In the genomic region with DNA sequence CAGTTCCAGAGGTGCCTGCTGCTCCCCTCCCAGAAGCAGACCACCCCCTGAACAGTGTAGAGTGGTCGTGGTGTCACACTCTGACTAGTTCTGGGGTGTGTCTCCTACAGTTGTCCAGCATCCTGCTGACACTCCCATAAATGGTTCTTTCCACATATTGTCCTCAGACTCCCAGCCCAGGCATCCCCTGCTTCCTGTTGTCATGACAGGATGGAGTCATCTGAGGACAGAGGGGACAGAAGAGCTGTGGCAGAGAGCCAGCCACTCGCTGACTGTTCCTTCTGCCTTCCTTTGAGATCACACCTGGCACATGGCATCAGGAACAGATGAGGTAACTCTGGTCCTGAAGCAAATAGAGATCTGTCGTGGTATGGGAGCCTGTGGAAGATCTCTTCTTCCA, we compare ENCODE assay signal across 12 mouse cellular contexts. TPM values are rescaled to one million over a fixed set of nuclear protein-coding genes. Genes with fewer than 3 reads are reported as not detected.
DNase-seq lines count a peak whose midpoint lies in the region; TF ChIP-seq lines count a peak whose summit lies in the region.
"Had no signal": no experiment of that assay in that cellular context is flagged by ENCODE, and none has a peak within 500 bp of the region (broad histone marks: within the 10 kb centered on the region; RNA-seq: fewer than 3 reads in every experiment).

No protein-coding gene starts in this region.

- H3K4me3 ChIP-seq in left cerebral cortex, adult 2 months = no peak overlapping the region
- H3K4me3 ChIP-seq: erythroblast, embryonic 14.5 days; limb, embryonic 12.5 days; lung, embryonic 15.5 days had no signal

- TF ChIP-seq CTCF in left cerebral cortex, adult 2 months (IDR thresholded peaks at IDR 0.05) = no peak

- peak; percentile 45 for DNase-seq in adrenal gland, adult 2 months
- DNase-seq in adrenal gland, postnatal 4 days (ENCODE audit: low spot score in 2 of 2) = no peak
- DNase-seq in left cerebral cortex, postnatal 4 days = peak; percentile 24
- no peak for DNase-seq in left cerebral cortex, adult 2 months (ENCODE audit: extremely low spot score in 1 of 2, low spot score in 2 of 2)
- peak; percentile 84 for DNase-seq in kidney, postnatal 14 days
- DNase-seq in lung, postnatal 4 days = peak; percentile 70 to 83
- no peak for DNase-seq in cerebellum, adult 9-10 months
- DNase-seq in frontal cortex, postnatal 25 days (ENCODE audit: low spot score in 2 of 2) = no peak
- DNase-seq: embryo, embryonic 11 days had no signal

- intact Hi-C loops in left cerebral cortex, postnatal 4 days (cut with DNase I) = no loop called here
- intact Hi-C loops in left cerebral cortex, adult 2 months (cut with DNase I) = no loop called here

- H3K27ac ChIP-seq in left cerebral cortex, adult 2 months = no peak overlapping the region
- H3K27ac ChIP-seq: limb, embryonic 12.5 days; lung, embryonic 15.5 days had no signal

RNA-seq across cellular contexts. Expression of a gene that starts 3.6 kb away (rescaled TPM):
- total RNA-seq in adrenal gland, adult 2 months (2021) = 10 to 100 TPM; 76.1 to 87.7 TPM
- 25.8 and 28.5 TPM in 2 replicates for polyA plus RNA-seq in adrenal gland, adult 2 months (2012; rRNA removed)
- 10 to 100 TPM; 91.2 to 96.9 TPM for total RNA-seq in adrenal gland, postnatal 4 days (2021)
- total RNA-seq in left cerebral cortex, postnatal 4 days (2021) = 100 to 1,000 TPM; 100 to 117 TPM
- 100 to 1,000 TPM; 108 to 132 TPM for total RNA-seq in left cerebral cortex, adult 2 months (2021)

Comparison
In these comparisons a context has a peak if more than half of its experiments do, and no peak if none do; other contexts are left out.
1. DNase-seq: peak in adrenal gland, adult 2 months (single experiment), left cerebral cortex, postnatal 4 days (single experiment), kidney, postnatal 14 days (single experiment) and lung, postnatal 4 days (2 of 2); none in adrenal gland, postnatal 4 days (0 of 2), left cerebral cortex, adult 2 months (0 of 2), cerebellum, adult 9-10 months (single experiment) and frontal cortex, postnatal 25 days (0 of 2).